Mouse (Mus musculus) small intestine, adult 2 months (tissue): ENCODE data around the gene Zfp93. TPM values are rescaled to one million over a fixed set of nuclear protein-coding genes. Genes with fewer than 3 reads are reported as not detected.
A peak's percentile ranks its signal among the peaks of the same experiment; 100 is the strongest.
"Not testable (repeated sequence)": the region's sequence is repeated elsewhere in the genome, so short reads cannot be mapped to it uniquely, and the experiment has no call there.

Source experiments
- H3K27ac ChIP-seq: fragments of 200-500 bp; 2 replicates; pipeline ENCODE4 v1.5.1; 2012; ENCODE audit warnings: low read depth, low read length, control low read depth, inconsistent platforms; ENCODE audit not compliant: insufficient read depth
- H3K27me3 ChIP-seq: fragments of 200-500 bp; 2 replicates; pipeline ENCODE4 v1.6.1; 2012; ENCODE audit warnings: mild to moderate bottlenecking, moderate library complexity, low read length, inconsistent platforms; ENCODE audit not compliant: control insufficient read depth, insufficient read depth
- H3K36me3 ChIP-seq: fragments of 200-500 bp; 2 replicates; pipeline ENCODE4 v1.6.1; 2012; ENCODE audit warnings: mild to moderate bottlenecking, low read length, control low read depth, inconsistent platforms; ENCODE audit not compliant: control insufficient read depth, insufficient read depth
- H3K4me1 ChIP-seq: fragments of 200-500 bp; 2 replicates; pipeline ENCODE4 v1.6.1; 2012; ENCODE audit warnings: low read length, inconsistent platforms, mixed read lengths; ENCODE audit not compliant: control insufficient read depth, insufficient read depth, insufficient read length
- H3K4me3 ChIP-seq: fragments of 200-500 bp; 2 replicates; pipeline ENCODE4 v1.5.1; 2012; ENCODE audit warnings: low read depth, mild to moderate bottlenecking, control low read depth, inconsistent platforms, low read length, moderate library complexity
- CTCF ChIP-seq: fragments of 200-500 bp; IDR thresholded peaks from 2 replicates; pipeline ENCODE4 v1.5.1; 2012; ENCODE audit warnings: low read depth, mild to moderate bottlenecking, control low read depth, inconsistent platforms, low read length, moderate library complexity, mixed read lengths; ENCODE audit not compliant: insufficient replicate concordance, insufficient read length; ENCODE audit errors: extremely low read depth
- POLR2A ChIP-seq: fragments of 200-500 bp; IDR thresholded peaks from 2 replicates; pipeline ENCODE4 v1.6.1; 2012; ENCODE audit warnings: low read depth, mild to moderate bottlenecking, control low read depth, inconsistent platforms, low read length, moderate library complexity
- WGBS: fragments of 180-500 bp; shearing (Covaris S2); methylation state at CpG from one replicate; pipeline ENCODE4 v1.1.7; 2018; 5-methylcytosine and 5-hydroxymethylcytosine counted together
- polyA plus RNA-seq: library from polyadenylated mRNA; depleted of rRNA; stranded (reverse); fragments of >200 nt; gene quantifications from 2 replicates; pipeline ENCODE4 v1.2.3, GENCODE M21; 2012

Zfp93 gene
- polyA plus RNA-seq, 1 experiment: 0.55 TPM

- H3K4me3 ChIP-seq: no peak overlapping the region
- H3K36me3 ChIP-seq: no peaks in the 10 kb centered on the region
- H3K4me1 ChIP-seq: peaks cover 2% of the 10 kb centered on the region; the same call in 1 of the 2 replicates
- no peak overlapping the region for H3K27ac ChIP-seq
- no peak for TF ChIP-seq POLR2A
- TF ChIP-seq CTCF: no peak
- 82% methylated on average over 24 of the region's 24 CpGs for WGBS
- no peaks in the 10 kb centered on the region for H3K27me3 ChIP-seq
Observed at GRCm38 (mm10) chr7:24268176-24269155, 1.8 kb upstream of the Zfp93 start.

- Histone ChIP-seq H3K27ac (no peak overlapping the region), H3K36me3 (0 out of 2 replicates have a peak, but pooled peaks cover under 1% of the 10 kb centered on the region), H3K27me3 (no peaks in the 10 kb centered on the region), H3K4me1 (peaks cover 2% of the 10 kb centered on the region; the same call in 1 of the 2 replicates), H3K4me3 (no peak overlapping the region)
- WGBS: 84% methylated on average over 3 of the region's 3 CpGs
- no peak for TF ChIP-seq CTCF
- TF ChIP-seq POLR2A: no peak
Observed at GRCm38 (mm10) chr7:24269256-24269655, 964 bp upstream of the Zfp93 start.

GRCm38 (mm10) chr7:24269667-24270287 lies 443 bp upstream of the Zfp93 start:
- H3K27me3 ChIP-seq: no peaks in the 10 kb centered on the region
- peak overlapping the region; percentile 92 for H3K4me3 ChIP-seq
- TF ChIP-seq POLR2A (no peak), CTCF (no peak)
- peaks cover 5% of the 10 kb centered on the region; the same call in 1 of the 2 replicates for H3K36me3 ChIP-seq
- H3K27ac ChIP-seq: no peak overlapping the region
- WGBS: 33% methylated on average over 7 of the region's 7 CpGs
- H3K4me1 ChIP-seq: peaks cover 2% of the 10 kb centered on the region; the same call in 1 of the 2 replicates

- Histone ChIP-seq H3K36me3 (peaks cover 8% of the 10 kb centered on the region), H3K4me1 (peaks cover 2% of the 10 kb centered on the region; the same call in 1 of the 2 replicates), H3K27me3 (no peaks in the 10 kb centered on the region), H3K4me3 (no peak overlapping the region), H3K27ac (no peak overlapping the region)
- WGBS: 95% methylated on average over 6 of the region's 6 CpGs
- TF ChIP-seq CTCF (no peak), POLR2A (no peak)
Observed at GRCm38 (mm10) chr7:24271191-24271590, 971 bp downstream of the Zfp93 start.

- Histone ChIP-seq H3K36me3 (peaks cover 8% of the 10 kb centered on the region), H3K27ac (no peak overlapping the region), H3K4me1 (peaks cover 2% of the 10 kb centered on the region; the same call in 1 of the 2 replicates), H3K27me3 (no peaks in the 10 kb centered on the region), H3K4me3 (no peak overlapping the region)
- no peak for TF ChIP-seq POLR2A
- no peak for TF ChIP-seq CTCF
- 86% methylated on average over 4 of the region's 4 CpGs for WGBS
Observed at GRCm38 (mm10) chr7:24274456-24274855, 4.2 kb downstream of the Zfp93 start.

GRCm38 (mm10) chr7:24278771-24279170 lies 8.6 kb downstream of the Zfp93 start:
- H3K4me1 ChIP-seq, H3K27ac ChIP-seq, H3K27me3 ChIP-seq, H3K36me3 ChIP-seq, H3K4me3 ChIP-seq: not testable (repeated sequence)
- 86% methylated on average over 3 of the region's 3 CpGs for WGBS

- H3K4me3 ChIP-seq: no peak overlapping the region
- TF ChIP-seq CTCF (no peak), POLR2A (no peak)
- WGBS: 55% methylated on average over 10 of the region's 10 CpGs
- H3K27me3 ChIP-seq: no peaks in the 10 kb centered on the region
- no peak overlapping the region for H3K27ac ChIP-seq
- no peaks in the 10 kb centered on the region for H3K36me3 ChIP-seq
- H3K4me1 ChIP-seq: no peaks in the 10 kb centered on the region
Observed at GRCm38 (mm10) chr7:24280031-24280857, 10.0 kb downstream of the Zfp93 start.
